Mouse (Mus musculus): ENCODE data around the gene Edem3.
"Not testable (repeated sequence)": the region's sequence is repeated elsewhere in the genome, so short reads cannot be mapped to it uniquely, and the experiment has no call there.

Edem3 gene

DNA sequence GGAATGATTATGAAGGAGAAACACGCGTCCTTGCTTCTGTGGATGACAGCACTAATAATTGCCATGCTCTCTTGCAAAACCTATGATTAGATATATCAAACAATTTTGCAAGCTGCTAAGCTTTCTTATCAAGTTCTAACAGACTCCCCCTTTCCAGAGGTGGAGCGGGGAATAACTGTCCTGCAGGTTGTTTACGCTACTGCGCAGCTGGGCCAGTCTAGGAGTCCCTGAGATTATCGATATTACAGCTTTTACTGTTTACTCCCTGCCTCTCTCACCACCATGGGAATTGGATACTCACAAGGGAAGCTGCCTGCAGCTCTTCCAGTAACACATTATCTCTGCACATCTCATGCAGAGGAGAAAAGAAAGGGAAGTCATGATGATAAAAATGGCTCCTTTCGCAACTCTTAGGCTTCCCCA lies 14.0 kb upstream of the Edem3 start:
- intact Hi-C loops (cut with DNase I): no loop called here

DNA sequence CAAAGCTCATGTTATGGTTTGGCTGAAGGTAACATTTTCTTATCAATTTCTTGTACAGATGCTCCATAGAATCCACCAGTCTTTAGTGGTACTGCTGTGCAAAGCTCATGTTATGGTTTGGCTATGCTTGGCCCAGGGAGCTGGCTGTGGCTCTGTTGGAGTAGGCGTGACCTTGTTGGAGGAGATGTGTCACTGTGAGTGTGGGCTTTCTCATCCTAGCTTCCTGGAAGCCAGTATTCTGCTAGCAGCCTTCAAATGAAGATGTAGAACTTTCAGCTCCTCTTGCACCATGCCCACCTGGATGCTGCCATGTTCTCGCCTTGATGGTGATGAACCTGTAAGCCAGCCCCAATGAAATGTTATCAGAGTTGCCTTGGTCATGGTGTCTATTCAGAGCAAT lies 5.3 kb upstream of the Edem3 start:
- intact Hi-C loops (cut with DNase I): not testable (repeated sequence)

DNA sequence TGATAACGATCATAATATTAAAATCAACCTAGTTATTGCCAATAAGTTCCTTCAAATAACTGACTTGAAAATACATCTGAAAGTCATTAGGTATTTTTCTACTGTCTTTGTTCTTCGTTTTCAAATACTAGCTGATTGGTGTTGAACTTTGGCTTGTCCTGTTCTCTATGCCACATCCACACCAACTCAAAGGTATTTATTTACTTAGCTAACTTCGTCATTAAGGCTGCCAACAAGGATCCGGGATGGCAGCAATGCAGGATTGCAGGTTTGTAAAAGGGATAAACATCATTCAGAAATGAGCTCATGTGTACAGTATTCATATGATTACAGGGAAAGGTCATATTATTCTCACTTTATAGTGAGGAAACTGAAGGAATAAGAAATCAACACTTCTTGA lies 2.2 kb upstream of the Edem3 start:
- intact Hi-C loops (cut with DNase I): no loop called here

DNA sequence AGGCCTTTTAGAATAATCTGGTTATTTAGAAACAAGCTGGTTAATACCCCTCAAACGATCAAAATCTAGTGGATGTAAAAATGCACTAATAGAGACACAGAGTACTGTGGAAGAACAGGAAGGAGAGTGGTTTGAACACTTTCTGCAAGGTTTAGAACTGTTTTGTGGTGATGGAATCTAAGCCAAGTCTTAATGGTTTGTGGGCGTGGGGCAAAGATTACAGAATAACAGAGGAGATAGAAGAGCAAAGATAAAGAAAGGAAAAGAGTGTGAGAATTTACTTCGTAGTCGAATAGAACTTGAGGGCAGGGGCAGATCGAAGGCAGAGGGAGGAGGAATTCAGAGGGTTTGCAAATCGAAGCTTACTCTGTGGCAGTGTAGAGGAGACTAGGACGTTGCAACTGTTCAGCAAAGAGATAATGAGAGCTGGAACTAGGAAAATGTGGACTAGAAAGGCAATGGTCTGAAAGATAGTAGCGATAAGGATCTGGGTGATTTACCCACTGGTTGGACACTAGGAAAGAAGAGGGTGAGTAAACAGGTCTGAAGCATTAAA lies 1.7 kb upstream of the Edem3 start:
- intact Hi-C loops (cut with DNase I): no loop called here

DNA sequence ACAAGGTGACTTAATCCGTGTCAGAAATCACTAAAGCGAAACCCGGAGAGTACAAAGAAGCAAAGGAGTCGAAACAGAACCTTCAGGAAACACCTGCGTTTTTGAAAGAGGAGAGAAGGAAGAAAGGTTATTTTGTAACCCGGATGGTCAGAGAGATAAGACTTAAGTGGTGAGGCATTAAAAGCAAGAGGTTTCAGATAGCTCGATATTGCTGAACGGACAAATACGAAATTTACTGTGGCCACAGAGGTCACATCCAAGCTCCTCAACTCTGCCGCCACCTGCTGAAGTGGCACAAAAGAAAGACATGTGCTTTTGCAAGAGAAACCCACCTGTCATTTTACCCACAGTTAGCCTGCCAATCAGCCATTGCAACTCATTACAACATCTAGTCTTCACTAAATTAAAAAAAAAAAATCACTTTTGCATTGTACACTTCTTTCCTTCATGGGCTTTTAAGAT lies 1.1 kb upstream of the Edem3 start:
- intact Hi-C loops (cut with DNase I): no loop called here

DNA sequence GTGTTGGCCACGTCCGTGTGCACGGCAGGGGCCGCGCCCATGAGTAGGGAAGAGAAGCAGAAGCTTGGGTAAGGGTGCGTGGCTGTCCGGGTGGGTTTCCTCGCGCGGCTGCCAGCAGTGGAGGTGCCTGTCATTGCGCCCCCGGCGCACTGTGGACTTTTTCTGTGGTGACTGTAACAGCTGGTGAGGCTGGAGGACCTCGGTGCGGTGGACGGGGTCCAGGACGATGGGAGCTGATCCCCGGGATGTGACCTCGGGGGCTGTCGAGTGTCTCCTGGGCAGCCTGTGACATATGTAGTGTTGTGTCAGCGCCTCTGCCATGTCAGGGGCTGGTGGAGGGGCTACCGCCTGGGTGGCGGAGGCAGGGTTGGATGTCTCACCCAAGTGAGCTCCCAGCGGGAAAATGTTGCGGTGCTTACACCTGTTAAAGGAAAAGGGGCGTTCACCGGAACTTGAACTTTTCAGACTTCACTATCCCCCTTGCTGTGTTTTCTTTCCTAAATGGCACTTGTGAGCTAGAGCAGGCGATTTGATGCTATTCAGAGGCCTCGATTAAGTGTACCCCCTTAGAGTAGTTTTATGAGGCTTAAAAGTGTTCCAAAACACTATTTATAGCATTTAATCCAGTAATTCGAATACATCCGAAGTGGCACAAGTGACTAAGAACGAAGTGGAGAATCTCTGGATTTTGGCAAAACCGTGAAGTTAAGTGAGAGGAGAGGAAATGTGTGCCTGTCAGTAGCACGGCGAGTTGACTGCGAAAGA lies 671 bp downstream of the Edem3 start:
- intact Hi-C loops (cut with DNase I): loop anchor here (5.0 kb wide), 1 partner anchor 34 kb away; no protein-coding TSS in a partner anchor

DNA sequence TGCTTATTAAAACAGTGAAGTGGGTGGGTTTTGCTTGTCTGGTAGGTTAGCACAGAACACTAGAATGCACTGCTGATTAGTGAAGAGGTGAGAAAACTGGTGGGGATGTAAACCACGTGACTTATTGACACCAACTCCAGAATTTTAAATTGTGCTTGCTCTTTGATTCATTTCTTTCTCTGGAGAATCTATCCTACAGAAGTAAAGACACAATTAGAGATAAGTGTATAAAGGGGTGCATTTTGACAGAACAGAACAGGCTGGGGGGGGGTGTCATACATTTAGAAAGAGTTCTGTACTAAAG lies 1.2 kb downstream of the Edem3 start:
- intact Hi-C loops (cut with DNase I): loop anchor here (5.0 kb wide), 1 partner anchor 34 kb away; no protein-coding TSS in a partner anchor

DNA sequence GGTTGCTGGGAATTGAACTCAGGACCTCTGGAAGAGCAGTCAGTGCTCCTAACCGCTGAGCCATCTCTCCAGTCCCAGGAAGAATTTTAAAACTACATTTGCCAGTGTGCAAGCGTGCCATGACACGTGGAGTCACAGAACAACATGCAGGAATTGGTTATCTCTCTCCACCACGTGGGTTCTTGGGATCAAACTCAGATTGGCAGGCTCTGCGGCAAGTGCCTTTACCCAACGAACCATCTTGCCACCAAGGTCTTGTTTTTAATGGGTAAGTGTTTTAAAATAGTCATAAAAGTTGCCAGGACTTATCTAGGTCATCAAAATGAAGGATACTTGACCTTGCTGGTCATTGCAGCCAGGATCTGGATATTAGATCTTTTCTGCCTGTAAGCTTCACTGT lies 3.1 kb downstream of the Edem3 start:
- intact Hi-C loops (cut with DNase I): loop anchor here (5.0 kb wide), 1 partner anchor 36 kb away; no protein-coding TSS in a partner anchor

DNA sequence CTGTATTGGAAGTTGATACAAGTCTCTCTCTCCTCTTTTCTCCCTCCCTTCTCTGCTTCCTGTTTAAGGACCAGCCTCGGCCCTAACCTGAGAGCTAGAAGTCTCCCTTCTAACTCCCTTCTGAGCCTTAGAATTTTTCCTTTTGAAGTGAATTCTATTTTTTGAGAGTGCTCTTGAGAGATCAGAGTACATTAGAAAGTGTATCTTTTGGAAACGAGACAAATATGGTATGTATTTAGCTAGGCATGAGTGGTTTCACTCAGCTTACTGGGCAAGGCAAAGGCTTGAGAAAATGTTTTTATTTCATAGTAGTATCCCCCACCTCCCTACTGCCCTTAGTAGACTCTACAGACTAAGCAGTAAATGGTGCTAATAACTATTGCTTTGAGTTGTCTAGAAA lies 3.8 kb downstream of the Edem3 start:
- intact Hi-C loops (cut with DNase I): loop anchor here (5.0 kb wide), 1 partner anchor 37 kb away; no protein-coding TSS in a partner anchor

DNA sequence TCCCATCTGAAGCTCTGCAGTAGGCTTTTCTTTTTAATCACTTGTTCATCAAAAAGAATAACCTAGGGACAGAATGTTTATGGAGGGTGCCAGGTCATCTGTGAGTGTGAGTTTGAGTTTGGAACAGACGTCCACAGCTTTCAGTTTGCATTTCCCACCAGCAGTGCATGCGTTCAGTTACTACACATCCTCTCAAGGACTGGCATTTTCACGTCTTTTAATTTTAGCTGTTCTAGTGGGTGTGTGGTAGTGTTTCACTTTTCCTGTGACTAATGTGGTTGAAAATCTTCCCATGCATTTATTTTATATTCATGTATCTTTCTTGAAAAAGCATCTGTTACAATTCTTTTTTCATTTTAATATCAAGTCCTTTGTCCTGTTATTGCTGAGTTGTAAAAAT lies 9.1 kb downstream of the Edem3 start:
- intact Hi-C loops (cut with DNase I): no loop called here

DNA sequence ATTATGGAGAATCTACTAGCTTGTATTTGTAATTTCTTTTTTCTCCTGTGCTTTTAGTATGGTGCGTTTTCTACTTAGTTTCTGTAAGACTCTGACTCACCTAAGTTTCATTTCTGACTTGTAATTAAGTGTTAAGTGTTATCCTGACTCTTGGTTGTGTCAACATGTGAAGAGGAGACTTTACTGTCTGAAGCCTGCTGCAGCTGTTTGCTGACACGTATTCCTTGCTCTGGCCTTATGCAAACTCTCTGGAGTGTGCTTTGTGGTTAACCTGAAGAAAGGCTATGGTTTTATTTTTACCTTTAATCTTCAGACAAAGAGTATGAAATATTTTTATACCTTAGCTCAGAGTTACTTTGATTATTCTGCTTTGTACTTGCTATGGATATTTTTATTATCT lies 11.0 kb downstream of the Edem3 start:
- intact Hi-C loops (cut with DNase I): loop anchor here (5.0 kb wide), 1 partner anchor 41 kb away; no protein-coding TSS in a partner anchor

DNA sequence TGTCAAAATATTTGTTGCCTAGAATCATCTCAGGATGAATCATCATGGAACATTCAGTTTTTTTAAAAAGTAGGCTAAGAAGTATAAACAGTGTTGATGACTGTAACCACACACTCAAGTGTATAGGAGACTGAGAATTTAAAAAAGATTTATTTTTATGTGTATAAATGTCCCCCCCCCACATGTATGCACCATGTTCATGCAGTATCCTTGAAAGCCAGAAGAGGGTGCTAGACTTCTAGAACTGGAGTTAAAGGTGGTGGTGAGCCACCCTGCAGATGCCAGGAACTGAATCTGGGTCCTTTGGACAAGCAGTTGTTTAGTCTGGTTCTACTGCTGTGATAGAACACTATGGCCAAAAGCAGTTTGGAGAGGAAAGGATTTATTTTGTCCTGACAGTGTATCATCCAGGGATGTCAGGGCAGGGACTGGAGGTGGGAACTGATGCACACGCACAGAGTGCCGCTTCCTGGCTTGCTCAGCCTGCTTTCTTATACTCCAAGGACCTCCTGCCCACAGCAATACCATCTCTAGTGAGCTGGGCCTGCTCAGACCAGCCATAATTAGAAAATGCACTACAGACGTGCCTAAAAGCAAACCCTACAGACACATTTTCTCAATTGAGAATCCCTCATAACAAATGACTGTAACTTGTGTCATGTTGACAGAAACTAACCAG lies 11.9 kb downstream of the Edem3 start:
- intact Hi-C loops (cut with DNase I): loop anchor here (5.0 kb wide), 1 partner anchor 40 kb away; no protein-coding TSS in a partner anchor

DNA sequence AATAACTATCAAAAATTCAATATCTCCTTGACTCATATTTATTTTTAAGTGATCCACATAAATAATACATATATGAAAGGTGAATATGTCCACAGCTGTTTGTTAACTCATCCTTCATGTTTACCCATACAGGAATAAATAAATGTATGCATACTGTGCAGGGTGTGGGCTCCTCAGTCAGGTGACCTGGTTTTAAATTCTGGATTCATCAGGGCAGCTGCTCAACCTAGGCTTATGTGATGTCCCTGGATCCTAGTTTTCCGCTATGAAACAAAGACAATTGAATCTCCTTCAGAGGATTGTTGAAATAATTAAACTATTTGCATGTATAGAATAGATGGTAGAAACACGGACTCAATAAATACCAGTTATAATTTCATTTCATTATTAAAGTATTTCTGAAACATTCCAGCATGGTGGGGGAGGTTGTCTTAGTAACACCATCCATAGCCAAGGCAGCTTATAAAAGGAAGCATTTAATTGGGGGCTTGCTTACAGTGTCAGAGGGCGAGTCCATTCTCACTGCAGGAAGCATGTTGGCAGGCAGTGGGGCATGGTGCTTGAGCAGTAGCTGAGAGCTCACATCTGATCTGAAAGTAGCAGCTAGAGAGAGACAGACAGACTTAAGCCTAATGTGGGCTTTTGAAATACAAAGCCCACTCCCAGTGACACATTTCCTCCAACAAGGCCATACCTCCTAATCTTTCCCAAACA lies 14.2 kb downstream of the Edem3 start:
- intact Hi-C loops (cut with DNase I): loop anchor here (5.0 kb wide), 1 partner anchor 38 kb away; no protein-coding TSS in a partner anchor

DNA sequence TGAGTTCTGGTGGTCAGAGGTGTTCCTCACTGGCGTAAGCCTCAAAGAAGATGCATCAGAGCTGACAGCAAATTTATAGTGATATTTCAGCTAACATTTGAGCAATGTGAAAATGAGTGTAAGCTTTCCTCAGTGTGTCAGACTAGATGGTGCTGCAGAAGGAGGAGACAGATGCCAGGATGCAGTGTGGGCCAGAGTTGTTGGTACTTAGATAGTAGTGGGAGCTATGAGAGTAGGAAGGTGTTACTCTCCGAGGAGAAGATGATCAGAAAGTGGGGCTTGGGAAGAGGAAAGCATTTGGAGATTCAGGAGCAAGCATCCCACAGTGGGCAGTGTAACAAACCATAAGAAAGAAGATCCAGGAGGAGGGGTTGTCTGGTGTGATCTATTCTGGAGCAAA lies 22.4 kb downstream of the Edem3 start:
- intact Hi-C loops (cut with DNase I): loop anchor here (10.0 kb wide), 1 partner anchor 333 kb away; no protein-coding TSS in a partner anchor

DNA sequence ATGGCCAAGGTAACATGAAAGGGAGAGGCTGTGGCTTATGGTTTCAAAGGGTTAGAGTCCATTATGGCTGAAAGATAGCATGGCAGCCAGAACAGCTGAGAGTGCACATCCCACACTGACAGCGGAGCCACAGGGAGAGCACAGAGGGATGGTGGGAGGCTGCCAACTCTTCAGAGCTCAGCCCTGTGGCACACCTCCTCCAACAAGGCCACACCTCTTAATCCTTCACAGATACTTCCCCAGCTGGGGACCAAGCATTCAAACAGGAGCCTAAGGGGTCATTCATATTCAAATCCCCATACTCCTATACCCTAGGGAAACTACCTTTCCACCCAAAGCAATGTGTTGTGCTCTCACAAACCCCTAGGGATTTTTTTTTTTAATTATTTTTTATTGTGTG lies 23.4 kb downstream of the Edem3 start:
- intact Hi-C loops (cut with DNase I): loop anchor here (10.0 kb wide), 1 partner anchor 334 kb away; no protein-coding TSS in a partner anchor

DNA sequence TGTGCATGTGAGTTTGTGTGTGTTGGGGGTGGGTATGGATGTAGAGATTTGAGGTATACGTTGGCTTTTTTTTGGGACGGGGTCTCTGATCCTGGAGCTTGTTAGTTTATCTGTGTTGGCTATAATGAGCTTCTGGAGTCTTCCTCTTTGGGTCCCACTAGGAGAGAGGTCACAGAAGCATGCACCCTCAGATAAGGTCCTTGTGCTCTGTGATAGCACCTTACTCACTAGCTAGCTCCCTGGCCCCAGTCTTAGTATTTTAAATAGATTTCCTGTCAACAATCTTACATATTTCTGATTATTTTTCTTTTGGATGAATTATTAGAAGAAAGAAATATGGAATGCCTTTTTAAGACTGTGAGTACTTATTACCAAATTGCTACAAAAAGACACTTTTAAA lies 24.1 kb downstream of the Edem3 start:
- intact Hi-C loops (cut with DNase I): loop anchor here (10.0 kb wide), 1 partner anchor 335 kb away; no protein-coding TSS in a partner anchor

DNA sequence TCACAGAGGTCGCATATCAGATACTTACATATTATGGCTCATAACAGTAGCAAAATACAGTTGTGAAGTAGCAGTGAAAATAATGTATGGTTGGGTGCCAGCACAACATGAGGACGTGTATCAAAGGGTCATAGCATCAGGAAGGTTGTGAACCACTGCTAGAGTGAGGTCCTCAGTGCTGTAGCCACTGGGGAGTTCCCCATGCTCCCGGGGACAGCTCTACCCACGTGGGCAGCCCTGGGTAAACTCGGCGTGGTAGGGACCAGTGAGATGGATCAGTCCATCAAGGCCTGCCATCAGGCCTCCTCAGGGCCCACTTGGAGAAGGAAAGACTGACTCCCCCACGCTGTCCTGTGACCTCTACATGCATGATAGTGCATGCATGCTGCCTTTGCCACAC lies 26.3 kb downstream of the Edem3 start:
- intact Hi-C loops (cut with DNase I): no loop called here

DNA sequence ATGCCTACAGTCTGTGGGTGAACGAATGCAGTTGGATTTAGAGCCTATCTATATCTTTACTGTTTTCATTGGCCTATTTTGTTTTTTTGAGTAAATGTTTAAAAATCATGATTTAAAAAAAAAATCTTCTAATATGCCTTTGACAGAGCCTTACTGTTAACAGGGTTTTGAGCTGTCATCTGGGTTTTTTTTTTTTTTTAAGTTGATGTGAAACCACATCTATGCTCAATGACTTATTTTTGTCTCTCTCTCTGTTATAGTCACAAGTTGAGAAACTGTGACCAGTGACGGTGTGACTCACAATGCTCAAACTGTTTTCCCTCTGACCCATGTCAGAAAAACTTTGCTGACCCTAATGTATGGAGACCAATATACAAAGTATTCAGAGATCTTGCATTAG lies 28.2 kb downstream of the Edem3 start:
- intact Hi-C loops (cut with DNase I): no loop called here

DNA sequence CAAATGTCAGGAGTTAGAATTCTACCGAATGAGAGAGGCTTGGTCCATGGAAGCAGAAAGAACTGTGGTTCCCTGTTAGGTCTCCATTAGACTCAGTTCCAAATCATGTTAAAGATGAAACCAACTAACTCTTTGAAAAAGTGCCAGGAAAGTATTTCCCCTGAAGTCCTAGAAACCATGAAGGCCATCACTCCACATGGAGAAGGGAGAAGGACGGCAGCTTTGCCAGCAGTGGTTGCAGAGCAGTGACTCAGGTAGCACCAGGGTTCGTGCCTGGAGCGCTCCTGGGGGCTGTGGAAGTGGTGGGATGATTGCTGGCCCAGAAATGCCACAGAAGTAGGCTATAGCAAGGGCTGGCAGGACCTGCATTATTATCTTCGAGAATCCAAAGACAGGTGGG lies 31.2 kb downstream of the Edem3 start:
- intact Hi-C loops (cut with DNase I): no loop called here

DNA sequence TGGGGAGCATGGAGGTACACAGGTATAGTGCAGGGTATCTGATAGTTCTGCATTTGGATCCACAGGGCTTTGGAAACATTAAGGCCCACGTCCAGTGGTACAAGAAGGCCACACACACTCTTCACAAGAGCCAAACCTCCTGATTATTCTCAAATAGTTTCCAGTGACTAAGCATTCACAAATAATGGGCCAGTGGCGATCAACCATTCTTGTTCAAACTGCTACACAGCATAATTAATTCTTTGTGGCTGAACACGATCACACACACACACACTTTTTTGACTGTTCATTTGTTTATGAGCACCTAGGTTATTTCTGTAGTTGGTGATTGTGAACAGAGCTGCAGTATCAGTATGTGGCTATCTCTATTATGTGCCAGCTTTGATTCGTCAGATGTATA lies 34.0 kb downstream of the Edem3 start:
- intact Hi-C loops (cut with DNase I): no loop called here

DNA sequence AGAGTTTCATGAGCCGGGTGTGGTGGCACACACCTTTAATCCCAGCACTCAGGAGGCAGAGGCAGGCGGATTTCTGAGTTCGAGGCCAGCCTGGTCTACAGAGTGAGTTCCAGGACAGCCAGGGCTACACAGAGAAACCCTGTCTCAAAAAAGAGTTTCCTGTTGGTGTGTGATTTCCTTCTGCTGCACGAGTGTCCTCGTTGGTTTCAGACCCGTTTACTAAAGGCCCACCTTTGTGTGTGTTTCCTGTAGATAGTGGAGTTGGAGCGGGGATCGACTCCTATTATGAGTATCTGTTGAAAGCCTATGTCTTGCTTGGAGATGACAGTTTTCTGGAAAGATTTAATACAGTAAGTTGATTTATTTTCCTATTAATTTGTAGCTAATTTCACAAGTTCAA lies 36.9 kb downstream of the Edem3 start:
- intact Hi-C loops (cut with DNase I): not testable (repeated sequence)
